Mouse (Mus musculus) pancreas, adult 10 weeks (tissue): ENCODE measurements around the gene Pllp. TPM values are rescaled to one million over a fixed set of nuclear protein-coding genes. Genes with fewer than 3 reads are reported as not detected.

Experiments
- polyA plus RNA-seq: library from polyadenylated mRNA; stranded (reverse); fragments of 350-450 nt; fragmentation: Illumina TruSeq; extraction: RNeasy Lipid Tissue Mini Kit (QIAGEN cat#74804); gene quantifications from one replicate; pipeline ENCODE4 v1.2.3, GENCODE M21; 2015; ENCODE audit warnings: low read depth, low replicate concordance; ENCODE audit not compliant: insufficient read depth

Gene Pllp
- polyA plus RNA-seq = not detected

DNA sequence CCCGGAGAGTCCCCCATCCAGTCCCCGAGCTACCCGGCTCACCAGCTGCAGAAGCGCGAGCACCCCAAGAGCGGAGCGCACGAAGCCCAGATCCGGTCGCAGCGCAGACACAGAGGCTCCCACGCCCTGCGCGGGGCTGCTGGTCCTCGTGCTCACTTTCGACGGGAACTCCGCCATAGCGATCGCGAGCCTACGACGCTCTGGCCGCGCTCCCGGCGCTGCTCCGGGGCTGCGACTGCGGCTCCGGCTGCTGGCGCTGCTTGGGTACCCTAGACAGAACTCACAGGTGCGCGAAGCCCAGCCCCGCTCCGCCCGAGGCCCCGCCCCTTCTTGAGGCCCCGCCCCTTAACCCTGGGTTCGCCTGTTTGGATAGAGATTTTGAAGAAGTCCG is at the start of gene Pllp:
Gene Pllp (minus strand): TSS at position 285 of the 391 bp plus-strand sequence.

DNA sequence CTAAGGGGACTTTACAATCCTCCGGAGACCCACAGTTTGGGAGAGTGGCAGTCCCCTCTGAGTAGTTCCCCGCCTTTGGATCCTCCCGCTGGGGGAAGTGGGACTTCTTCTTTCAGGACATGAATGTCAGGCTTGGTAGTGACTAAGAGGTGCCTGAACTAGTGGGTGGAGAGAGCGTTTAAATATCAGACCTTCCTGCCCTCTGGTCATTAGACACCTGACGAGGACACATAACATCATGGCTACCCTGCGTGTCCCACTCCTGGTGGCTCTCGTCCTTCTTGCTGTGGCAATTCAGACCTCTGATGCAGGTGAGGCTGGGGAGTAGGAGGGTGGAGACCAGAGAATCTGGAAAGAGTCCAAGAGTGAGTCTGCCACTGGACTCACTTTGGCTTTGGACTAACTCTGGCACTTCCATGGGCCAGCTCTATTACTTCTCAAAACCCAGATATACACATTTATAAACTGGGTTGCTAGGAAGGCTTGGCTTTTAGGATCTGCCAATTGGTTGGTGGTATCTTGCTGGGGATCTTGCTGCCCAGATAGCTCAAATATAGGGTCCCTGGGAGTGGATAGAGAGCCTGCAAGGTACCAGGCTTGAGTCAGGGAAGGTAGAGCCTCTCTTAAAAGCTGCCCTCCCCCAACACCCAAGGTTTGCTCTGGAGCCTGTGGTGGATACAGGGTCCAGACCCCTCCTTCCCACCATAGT is 49.6 kb upstream of the Pllp start, which contains the start of gene Ccl22:
Gene Ccl22 (plus strand): TSS at position 115 of the 709 bp plus-strand sequence.

DNA sequence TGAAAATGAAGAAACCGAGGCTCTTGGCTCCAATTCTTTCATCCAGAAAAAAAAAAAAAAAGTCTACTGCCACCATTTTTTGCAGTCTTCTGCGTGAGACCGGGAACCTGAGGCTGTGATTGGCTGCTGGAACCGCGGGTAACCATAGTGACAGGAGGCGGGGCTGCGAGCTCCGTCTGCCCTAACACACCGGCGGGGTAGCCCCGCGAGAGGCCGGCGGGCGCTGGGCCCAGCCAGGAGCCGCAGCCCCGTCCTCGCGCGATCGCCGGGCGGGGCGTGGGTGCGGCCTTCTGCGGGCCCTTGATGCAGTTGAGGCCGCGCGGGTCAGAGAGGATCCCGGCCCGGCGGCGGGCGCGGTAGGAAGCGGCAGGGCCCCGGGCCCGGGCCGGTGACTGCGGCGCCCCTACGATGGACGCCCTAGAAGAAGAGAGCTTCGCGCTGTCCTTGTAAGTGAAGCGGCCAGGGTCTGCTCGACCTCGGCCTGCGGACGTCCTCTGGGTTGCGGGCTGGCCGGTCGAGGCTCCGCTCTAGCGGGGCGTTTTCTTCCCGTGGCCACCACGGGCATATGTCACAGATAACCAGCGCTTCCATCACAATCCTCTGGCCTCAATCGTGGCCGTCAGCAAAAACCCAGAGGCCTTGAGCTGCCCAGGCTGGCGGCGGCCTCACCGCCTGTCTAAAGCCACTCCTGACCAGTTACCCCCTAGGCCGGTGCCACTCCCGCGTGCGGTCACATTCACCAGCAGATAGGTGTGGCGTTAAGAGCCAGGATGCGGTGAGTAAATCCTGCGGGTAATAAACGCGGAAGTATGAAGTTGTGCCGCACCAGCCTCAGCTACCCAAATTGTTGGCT is 29.4 kb downstream of the Pllp start, which contains the start of gene Arl2bp:
Gene Arl2bp (plus strand): TSS at position 145 of the 853 bp plus-strand sequence.

Other genes starting within 250 kb of the Pllp start
- gene Cpne2, start 163.3 kb downstream of the Pllp start, polyA plus RNA-seq = 5.5 TPM
- 4.0 TPM for gene Rspry1, start 94.3 kb downstream of the Pllp start, polyA plus RNA-seq
- gene Fam192a, start 94.3 kb downstream of the Pllp start, polyA plus RNA-seq = 6.3 TPM
- 18.1 TPM for gene Arl2bp, start 29.7 kb downstream of the Pllp start, polyA plus RNA-seq
- not detected for gene Ccl22, start 49.3 kb upstream of the Pllp start, polyA plus RNA-seq
- 5.9 TPM for gene Cx3cl1, start 75.7 kb upstream of the Pllp start, polyA plus RNA-seq
- gene Ccl17, start 114.2 kb upstream of the Pllp start, polyA plus RNA-seq = not detected
- 24.9 TPM for gene Coq9, start 142.0 kb upstream of the Pllp start, polyA plus RNA-seq
- 8.0 TPM for gene Ciapin1, start 142.1 kb upstream of the Pllp start, polyA plus RNA-seq
- gene Polr2c, start 161.2 kb upstream of the Pllp start, polyA plus RNA-seq = 12.7 TPM
- gene Dok4, start 180.1 kb upstream of the Pllp start, polyA plus RNA-seq = 6.9 TPM
- 2.3 TPM for gene Ccdc102a, start 221.8 kb upstream of the Pllp start, polyA plus RNA-seq
- 0.39 TPM for gene Adgrg5, start 227.4 kb upstream of the Pllp start, polyA plus RNA-seq